Mouse (Mus musculus): ENCODE results near the gene Olfr1104.

Gene Olfr1104

DNA sequence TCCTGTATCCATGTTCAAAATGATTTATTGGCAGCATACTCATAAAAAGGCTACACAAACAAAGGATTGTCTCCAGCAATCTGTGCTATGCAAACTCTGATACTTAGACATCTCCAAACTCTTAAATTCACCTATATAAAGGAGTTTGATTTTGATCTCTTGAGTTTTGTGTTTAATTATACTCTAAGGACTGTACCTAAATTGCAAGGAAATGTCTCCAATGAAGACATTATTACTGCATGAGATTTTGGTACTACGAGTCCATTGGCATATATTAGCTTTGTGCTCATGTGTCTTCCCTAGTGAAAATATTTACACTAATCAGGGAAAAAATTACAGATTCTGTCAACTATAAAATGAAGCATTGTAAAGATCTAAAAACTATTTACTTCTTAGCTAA is at the start of gene Olfr1104:
Olfr1104 (minus strand) TSS at position 101 of the 400 bp plus-strand sequence.
- no peak for DNase-seq (ENCODE audit: low spot score)

- no peak for DNase-seq (ENCODE audit: low spot score)
Measured at GRCm38 (mm10) chr2:87075717-87076116, 48.8 kb upstream of the Olfr1104 start, which contains the start of gene Olfr1107. Gene Olfr1107 (minus strand): TSS chr2:87075817.

- no peak for DNase-seq (ENCODE audit: low spot score)
Measured at GRCm38 (mm10) chr2:87052173-87052572, 25.3 kb upstream of the Olfr1104 start, which contains the start of gene Olfr1106. Gene Olfr1106 (minus strand): TSS chr2:87052273.

GRCm38 (mm10) chr2:87036431-87036830 is 9.6 kb upstream of the Olfr1104 start, which contains the start of gene Olfr1105:
Gene Olfr1105 (minus strand): TSS chr2:87036531.
- DNase-seq (ENCODE audit: low spot score): no peak

DNA sequence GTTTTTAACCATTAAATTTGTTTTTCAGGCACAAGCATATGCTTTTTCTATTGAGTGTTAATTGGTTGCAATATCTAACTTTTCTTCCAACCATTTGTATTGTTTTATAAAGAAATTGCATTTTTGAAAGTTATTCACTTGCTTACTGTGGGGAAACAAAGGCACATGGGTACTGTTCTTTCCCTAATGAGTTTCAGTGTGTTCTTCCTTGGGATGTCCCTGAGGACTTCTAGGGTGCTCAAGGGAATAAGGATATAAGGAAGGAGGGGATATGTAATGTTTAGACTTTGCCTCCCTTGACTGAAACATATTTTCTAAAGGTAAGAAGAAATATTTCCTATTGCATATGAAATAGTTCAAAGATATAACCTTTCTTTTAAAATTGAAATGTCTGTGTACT is 28.8 kb downstream of the Olfr1104 start, which contains the start of gene Olfr1102:
Olfr1102 (plus strand) TSS at position 301 of the 400 bp plus-strand sequence.
- no peak for DNase-seq (ENCODE audit: low spot score)

GRCm38 (mm10) chr2:86991121-86991520 is 35.8 kb downstream of the Olfr1104 start, which contains the start of gene Olfr1101:
Gene Olfr1101 (minus strand): TSS chr2:86991221.
- no peak for DNase-seq (ENCODE audit: low spot score)

DNA sequence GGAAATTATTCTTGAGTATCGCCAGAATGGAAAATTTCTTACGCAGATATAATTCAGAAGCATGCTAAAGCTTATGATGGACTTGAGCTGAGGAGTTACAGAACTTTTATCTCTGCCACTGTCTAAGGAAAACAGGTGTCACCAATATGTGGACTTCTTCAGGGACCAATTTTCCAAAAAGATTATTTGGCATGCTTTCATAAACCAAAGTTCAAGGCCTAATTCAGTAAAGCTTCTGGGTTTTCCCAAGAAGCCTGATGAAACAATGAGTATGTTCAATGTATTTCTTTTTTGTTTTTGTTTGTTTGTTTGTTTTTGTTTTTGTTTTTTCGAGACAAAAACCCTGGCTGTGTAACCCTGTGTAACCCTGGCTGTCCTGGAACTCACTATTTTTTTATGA is 47.0 kb downstream of the Olfr1104 start, which contains the start of gene Olfr1100:
Olfr1100 (minus strand) TSS at position 101 of the 400 bp plus-strand sequence.
- no peak for DNase-seq (ENCODE audit: low spot score)
